Mouse (Mus musculus) right cerebral cortex, adult 2 months (tissue): ENCODE measurements around the gene Rpl28.

Experiments
- DNase-seq, 2 experiments: peaks; one replicate each; pipeline ENCODE4 v3.0.0; 2021 to 2022; ENCODE audit warnings: low spot score in 2 of 2

Rpl28 gene

DNA sequence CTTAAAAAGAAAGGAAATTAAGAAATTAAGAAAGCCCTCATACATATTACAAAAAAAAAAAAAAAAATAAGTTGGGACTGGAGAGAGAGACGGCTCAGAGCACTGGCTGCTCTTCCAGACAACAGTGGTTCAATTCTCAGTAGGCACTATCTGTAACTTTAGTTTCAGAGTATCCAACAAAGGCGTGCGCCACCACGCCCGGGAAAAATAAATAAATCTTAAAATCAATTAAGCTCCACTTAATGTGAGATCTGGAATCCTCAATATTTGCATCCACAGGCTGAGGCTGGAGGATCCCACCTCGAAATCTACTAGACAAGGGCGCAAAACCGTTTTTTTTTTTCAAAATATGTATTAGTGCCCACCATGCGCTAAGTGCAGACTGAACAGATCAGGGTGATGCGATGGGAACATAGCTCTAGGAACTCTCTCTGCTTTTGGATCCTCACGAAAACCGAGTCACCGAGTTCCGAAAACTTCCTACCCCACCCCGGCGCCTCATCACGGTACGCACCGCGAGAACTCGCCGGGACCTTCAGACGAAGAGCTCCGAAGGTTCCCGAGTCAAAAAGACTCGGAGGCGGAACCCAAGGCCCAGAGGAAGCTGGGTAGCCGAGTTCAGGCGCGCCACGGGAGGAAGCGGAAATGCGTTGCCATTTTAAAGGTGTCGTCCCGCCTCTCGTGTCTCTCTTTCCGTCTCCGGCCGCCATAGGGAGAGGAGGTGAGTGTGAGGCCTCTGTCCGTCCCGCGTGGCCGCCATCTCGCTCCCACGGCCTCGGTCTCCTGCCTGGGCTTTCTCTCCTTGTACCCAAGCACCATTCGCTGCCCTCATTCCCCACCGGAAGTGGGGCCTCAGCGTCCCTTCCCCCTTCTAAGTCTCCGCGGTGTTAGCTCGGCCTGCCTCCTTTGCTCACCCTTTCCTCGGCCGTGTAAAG is at the start of gene Rpl28:
TSS of gene Rpl28 (plus strand) at position 597 of the 935 bp plus-strand sequence.
- DNase-seq, result peak; percentile 96

DNA sequence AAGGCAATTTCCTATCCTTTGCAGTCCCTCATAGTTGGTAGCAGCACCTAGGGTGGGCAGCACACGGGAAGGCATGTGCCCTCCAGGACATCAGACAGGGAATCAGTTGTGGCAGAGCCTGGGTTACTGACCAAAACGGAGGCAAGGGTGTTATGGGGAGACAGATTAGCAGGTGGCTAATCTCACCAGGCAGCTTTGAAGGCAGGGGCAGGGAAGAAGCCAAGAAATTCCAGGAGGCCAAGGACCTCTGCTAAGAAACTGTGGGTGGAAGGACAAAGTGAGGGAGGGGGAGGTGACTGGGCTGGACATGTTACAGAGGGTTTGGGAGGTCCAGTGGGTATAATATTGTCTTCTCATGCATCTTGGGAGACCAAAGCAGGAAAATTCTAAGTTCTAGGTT is 49.3 kb upstream of the Rpl28 start:
- no peak for DNase-seq

DNA sequence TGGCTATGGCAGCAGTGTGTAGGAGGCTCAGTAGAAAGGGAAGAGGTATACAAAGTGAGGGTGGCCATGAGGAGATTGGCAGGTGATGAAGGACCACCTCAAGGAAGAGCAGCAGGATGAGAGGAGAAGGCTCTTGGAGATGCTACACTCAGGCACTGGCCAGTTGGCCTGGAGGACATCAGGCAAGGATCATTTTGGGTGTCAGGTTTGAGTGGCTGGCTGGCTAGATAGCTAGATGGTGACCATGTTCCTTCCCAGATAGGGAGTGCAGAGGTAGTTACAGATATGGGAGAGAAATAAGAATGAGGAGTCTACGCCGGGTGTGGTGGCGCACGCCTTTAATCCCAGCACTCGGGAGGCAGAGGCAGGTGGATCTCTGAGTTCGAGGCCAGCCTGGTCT is 47.8 kb upstream of the Rpl28 start:
- DNase-seq, result no peak

GRCm38 (mm10) chr7:4746326-4746980 is 46.2 kb upstream of the Rpl28 start:
- no peak for DNase-seq

DNA sequence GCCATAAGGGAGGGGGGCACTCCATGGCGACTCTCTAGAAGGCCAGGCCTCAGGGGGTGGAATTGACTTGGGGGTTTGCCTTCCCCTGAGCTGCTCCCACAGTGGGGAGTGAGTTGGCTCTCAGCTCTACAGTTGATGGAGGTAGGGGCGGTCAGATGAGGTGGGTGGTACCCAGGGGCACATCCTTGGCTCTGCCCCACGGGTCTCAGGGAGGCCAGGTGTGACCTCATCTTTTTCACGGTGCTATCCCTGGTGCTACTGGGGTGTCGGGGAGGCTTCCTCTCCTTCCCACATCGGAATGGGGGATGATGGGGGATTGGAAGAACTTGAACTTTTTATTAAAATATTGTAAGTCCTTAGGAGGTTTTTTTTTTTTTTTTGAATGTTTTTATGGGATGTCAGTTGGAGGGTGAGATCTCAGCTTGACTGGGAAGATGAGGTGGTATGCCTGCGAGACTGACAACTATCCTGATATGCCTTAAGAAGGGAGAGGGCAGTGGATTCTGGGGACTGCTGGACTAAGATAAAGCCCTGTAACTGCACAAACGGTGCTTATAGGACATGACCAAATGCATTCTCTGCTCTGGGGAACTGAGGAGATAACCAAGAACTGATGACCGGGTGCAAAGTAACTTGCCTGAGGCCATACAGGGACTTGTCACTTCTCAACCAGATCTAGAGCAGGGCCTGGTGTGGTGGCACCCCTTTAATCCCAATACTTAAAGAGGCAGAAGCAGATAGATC is 45.3 kb upstream of the Rpl28 start:
- no peak for DNase-seq

GRCm38 (mm10) chr7:4748321-4748720 is 44.4 kb upstream of the Rpl28 start:
- DNase-seq, result no peak

- DNase-seq, result no peak
Observed at GRCm38 (mm10) chr7:4749169-4749568, 43.5 kb upstream of the Rpl28 start.

GRCm38 (mm10) chr7:4751971-4752820 is 40.5 kb upstream of the Rpl28 start:
- no peak for DNase-seq

- peak; percentile 40 to 48 for DNase-seq
Observed at GRCm38 (mm10) chr7:4752821-4753570, 39.7 kb upstream of the Rpl28 start, which contains the start of gene Cox6b2. Cox6b2 (minus strand) TSS chr7:4753094.

GRCm38 (mm10) chr7:4759670-4760069 is 33.0 kb upstream of the Rpl28 start:
- DNase-seq, result no peak

- DNase-seq, result no peak
Observed at GRCm38 (mm10) chr7:4764946-4765710, 27.5 kb upstream of the Rpl28 start.

GRCm38 (mm10) chr7:4771202-4771601 is 21.5 kb upstream of the Rpl28 start, which contains the start of gene Fam71e2:
Fam71e2 (minus strand) TSS chr7:4771302.
- no peak for DNase-seq

DNA sequence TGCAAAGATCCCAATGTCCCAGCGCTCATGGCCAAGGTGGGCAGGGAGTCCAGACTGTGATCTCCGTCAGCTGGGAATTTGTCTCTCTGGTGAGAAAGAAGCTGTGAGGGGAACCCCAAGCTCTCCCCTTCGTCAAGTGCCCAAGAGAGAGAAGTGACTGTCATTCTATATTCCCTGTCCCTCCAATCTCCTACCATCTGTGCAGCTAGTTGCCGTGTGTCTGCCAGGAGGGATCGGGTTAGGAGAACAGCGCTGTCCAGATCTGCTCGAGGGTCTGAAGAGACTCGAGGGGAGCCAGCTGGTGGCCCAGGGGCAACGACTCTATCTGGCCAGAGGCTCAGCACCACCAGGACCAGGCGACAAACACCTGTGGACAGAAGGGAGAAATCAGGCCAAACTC is 16.5 kb upstream of the Rpl28 start:
- DNase-seq, result no peak

DNA sequence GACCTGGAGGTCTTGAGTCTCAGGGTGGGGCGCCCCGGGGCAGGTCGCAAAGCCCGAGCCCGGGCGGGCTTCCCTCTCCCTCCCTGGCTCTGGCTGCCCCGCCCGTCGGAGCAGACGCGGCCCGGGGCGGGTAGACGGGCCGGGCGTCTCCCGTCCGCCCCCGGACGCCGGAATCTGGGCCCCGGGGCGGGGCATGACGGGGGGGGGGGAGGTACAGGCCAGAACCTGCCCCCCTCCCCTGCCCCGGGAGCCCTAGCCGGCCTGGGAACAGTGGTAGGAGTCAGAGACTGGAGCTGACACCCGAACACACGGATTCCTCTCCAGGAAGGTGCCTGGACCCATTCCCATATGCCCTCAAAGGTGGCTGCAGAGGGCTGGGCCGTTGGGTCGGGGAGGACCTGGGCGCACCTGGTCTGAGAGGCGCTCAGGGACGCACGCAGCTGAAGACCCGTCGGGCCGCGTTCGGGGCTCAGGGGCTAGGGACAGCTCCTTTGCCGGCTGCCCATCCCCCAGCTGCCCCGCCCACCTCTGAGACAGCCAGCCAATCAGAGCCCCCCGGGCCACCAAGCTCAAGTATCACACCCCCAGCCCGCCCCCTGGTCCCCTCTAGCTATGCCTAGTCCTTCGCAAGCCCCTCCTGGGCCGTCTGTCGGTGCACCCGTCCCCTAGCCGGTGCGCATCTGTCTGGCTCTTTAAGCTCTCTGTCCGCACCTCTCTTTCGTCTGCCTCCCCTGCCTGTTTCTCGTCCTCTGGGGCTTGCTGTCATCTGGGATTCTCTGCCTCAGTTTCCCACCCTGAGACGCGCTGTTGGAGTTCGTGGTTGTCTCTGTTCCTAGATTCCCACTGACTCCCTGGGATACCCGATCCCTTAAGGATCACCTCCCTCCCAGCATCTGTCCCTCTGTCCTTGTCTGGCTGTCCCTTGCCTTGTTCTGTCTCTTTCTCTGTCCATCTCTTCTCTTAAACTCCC is 15.5 kb upstream of the Rpl28 start:
- DNase-seq, result no peak

GRCm38 (mm10) chr7:4777851-4778637 is 14.6 kb upstream of the Rpl28 start:
- no peak for DNase-seq

- DNase-seq, result no peak
Observed at GRCm38 (mm10) chr7:4779921-4780320, 12.8 kb upstream of the Rpl28 start.

- no peak for DNase-seq
Observed at GRCm38 (mm10) chr7:4782130-4782529, 10.5 kb upstream of the Rpl28 start.

DNA sequence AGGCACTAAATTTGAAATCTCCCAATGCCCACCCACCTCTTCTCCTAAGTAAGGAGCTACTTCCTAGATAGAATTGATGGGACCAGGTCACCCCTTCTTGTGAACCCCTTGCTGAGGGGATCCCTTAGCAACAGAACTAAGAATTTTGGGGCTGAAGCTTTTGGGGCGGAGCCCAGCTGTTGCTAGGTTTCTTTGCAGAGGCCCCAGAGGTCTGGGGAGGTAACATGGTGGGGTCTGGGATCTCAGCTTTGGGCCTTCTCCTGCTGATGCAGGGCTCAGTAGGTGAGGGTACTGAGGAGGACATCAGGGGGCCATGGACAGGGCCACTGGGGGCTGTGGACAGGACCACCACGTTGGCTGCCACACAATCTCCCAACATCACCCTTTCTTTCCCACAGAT is 9.9 kb upstream of the Rpl28 start, which contains the start of the genes Il11 and Tmem190:
TSS of gene Il11 (minus strand) at position 101 of the 400 bp plus-strand sequence.
TSS of gene Tmem190 (plus strand) at position 179 of the 400 bp plus-strand sequence.
- DNase-seq, result no peak
